Mouse (Mus musculus) small intestine, adult 2 months (tissue): ENCODE measurements at regions not wholly inside any gene's neighbourhood (a gene's known extent, or its start where the extent isn't known, plus 50 kb on each side); places are given as distances from the start of the nearest gene placed in this dataset.

Source experiments
- CTCF ChIP-seq: fragments of 200-500 bp; IDR thresholded peaks from 2 replicates; pipeline ENCODE4 v1.5.1; 2012; ENCODE audit warnings: low read depth, mild to moderate bottlenecking, control low read depth, inconsistent platforms, low read length, moderate library complexity, mixed read lengths; ENCODE audit not compliant: insufficient replicate concordance, insufficient read length; ENCODE audit errors: extremely low read depth
- POLR2A ChIP-seq: fragments of 200-500 bp; IDR thresholded peaks from 2 replicates; pipeline ENCODE4 v1.6.1; 2012; ENCODE audit warnings: low read depth, mild to moderate bottlenecking, control low read depth, inconsistent platforms, low read length, moderate library complexity

DNA sequence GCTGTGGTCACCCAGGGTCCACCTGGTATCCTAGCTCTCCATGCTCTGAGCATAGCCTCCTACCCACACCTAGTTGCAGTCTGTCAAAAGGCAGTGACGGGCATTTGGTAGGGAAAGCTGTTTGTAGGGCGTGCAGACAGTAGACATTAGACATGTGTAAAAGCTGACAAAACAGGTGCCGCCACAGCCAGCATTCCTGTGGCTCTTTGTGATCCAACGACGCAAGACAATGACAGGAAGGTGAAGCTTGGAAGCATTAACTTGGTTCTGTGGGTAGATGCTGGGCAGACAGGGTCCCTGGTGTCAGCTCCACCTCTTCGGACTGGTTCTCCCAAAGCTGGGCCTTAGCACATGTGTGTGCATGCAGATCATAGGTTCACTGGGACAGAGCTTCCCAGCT is 96.5 kb downstream of the Olfm1 start:
- TF ChIP-seq POLR2A, result no peak
- no peak for TF ChIP-seq CTCF
